Mouse (Mus musculus): ENCODE data around the gene Fam214b. TPM values are rescaled to one million over a fixed set of nuclear protein-coding genes. Genes with fewer than 3 reads are reported as not detected.
"Not testable (repeated sequence)": the region's sequence is repeated elsewhere in the genome, so short reads cannot be mapped to it uniquely, and the experiment has no call there.

Gene Fam214b
- polyA plus RNA-seq, 1 experiment = 79.7 TPM

- Histone ChIP-seq H3K27me3 (replicated peaks) (no peaks in the 10 kb centered on the region), H3K36me3 (replicated peaks; ENCODE audit: low read length) (peaks cover 79% of the 10 kb centered on the region), H3K4me3 (replicated peaks) (no peak overlapping the region), H3K4me1 (peaks cover 25% of the 10 kb centered on the region), H3K9me3 (no peaks in the 10 kb centered on the region)
- TF ChIP-seq GATA1 (IDR thresholded peaks at IDR 0.05; ENCODE audit: borderline replicate concordance, low read length) (no peak), FLI1 (IDR thresholded peaks at IDR 0.05; ENCODE audit: low read length) (no peak)
Measured at GRCm38 (mm10) chr4:43019641-43020465, 26.2 kb downstream of the Fam214b start.

GRCm38 (mm10) chr4:43019176-43019575, 26.8 kb downstream of the Fam214b start:
- Histone ChIP-seq H3K36me3 (replicated peaks; ENCODE audit: low read length) (peaks cover 73% of the 10 kb centered on the region), H3K27me3 (replicated peaks) (no peaks in the 10 kb centered on the region)

GRCm38 (mm10) chr4:43018156-43018555, 27.9 kb downstream of the Fam214b start:
- TF ChIP-seq GATA1 (IDR thresholded peaks at IDR 0.05; ENCODE audit: borderline replicate concordance, low read length) = no peak
- no peak for TF ChIP-seq FLI1 (IDR thresholded peaks at IDR 0.05; ENCODE audit: low read length)
- no peaks in the 10 kb centered on the region for H3K9me3 ChIP-seq
- no peak overlapping the region for H3K4me3 ChIP-seq (replicated peaks)
- H3K27me3 ChIP-seq (replicated peaks) = no peaks in the 10 kb centered on the region
- H3K4me1 ChIP-seq = peaks cover 8% of the 10 kb centered on the region
- peaks cover 63% of the 10 kb centered on the region for H3K36me3 ChIP-seq (replicated peaks; ENCODE audit: low read length)

More at GRCm38 (mm10) chr4:43019176-43019575, 26.8 kb downstream of the Fam214b start:
- Histone ChIP-seq H3K4me1 (peaks cover 18% of the 10 kb centered on the region), H3K4me3 (replicated peaks) (no peak overlapping the region), H3K9me3 (no peaks in the 10 kb centered on the region)
- TF ChIP-seq FLI1 (IDR thresholded peaks at IDR 0.05; ENCODE audit: low read length) = no peak
- no peak for TF ChIP-seq GATA1 (IDR thresholded peaks at IDR 0.05; ENCODE audit: borderline replicate concordance, low read length)

GRCm38 (mm10) chr4:43012091-43012490, 33.9 kb downstream of the Fam214b start:
- Histone ChIP-seq H3K27me3 (replicated peaks) (no peaks in the 10 kb centered on the region), H3K4me3 (replicated peaks) (no peak overlapping the region), H3K9me3 (no peaks in the 10 kb centered on the region), H3K4me1 (peaks cover 14% of the 10 kb centered on the region), H3K36me3 (replicated peaks; ENCODE audit: low read length) (peaks cover 22% of the 10 kb centered on the region)
- no peak for TF ChIP-seq GATA1 (IDR thresholded peaks at IDR 0.05; ENCODE audit: borderline replicate concordance, low read length)
- TF ChIP-seq FLI1 (IDR thresholded peaks at IDR 0.05; ENCODE audit: low read length) = no peak

- Histone ChIP-seq H3K4me1 (peaks cover 18% of the 10 kb centered on the region), H3K27me3 (replicated peaks) (no peaks in the 10 kb centered on the region), H3K4me3 (replicated peaks) (peak within 1 kb of the TSS; percentile 99), H3K36me3 (replicated peaks; ENCODE audit: low read length) (peaks cover 31% of the 10 kb centered on the region), H3K9me3 (no peaks in the 10 kb centered on the region)
- TF ChIP-seq GATA1 (IDR thresholded peaks at IDR 0.05; ENCODE audit: borderline replicate concordance, low read length) = no peak
- no peak for TF ChIP-seq FLI1 (IDR thresholded peaks at IDR 0.05; ENCODE audit: low read length)
Measured at GRCm38 (mm10) chr4:43010161-43011038, 35.6 kb downstream of the Fam214b start, which contains the start of gene Fancg. Fancg (minus strand) TSS chr4:43010506.

GRCm38 (mm10) chr4:43005765-43006164, 40.3 kb downstream of the Fam214b start:
- Histone ChIP-seq H3K27me3 (replicated peaks) (no peaks in the 10 kb centered on the region), H3K4me1 (peaks cover 42% of the 10 kb centered on the region), H3K4me3 (replicated peaks) (no peak overlapping the region), H3K36me3 (replicated peaks; ENCODE audit: low read length) (peaks cover 61% of the 10 kb centered on the region), H3K9me3 (no peaks in the 10 kb centered on the region)
- no peak for TF ChIP-seq FLI1 (IDR thresholded peaks at IDR 0.05; ENCODE audit: low read length)
- no peak for TF ChIP-seq GATA1 (IDR thresholded peaks at IDR 0.05; ENCODE audit: borderline replicate concordance, low read length)

- Histone ChIP-seq H3K9me3 (no peaks in the 10 kb centered on the region), H3K27me3 (replicated peaks) (no peaks in the 10 kb centered on the region), H3K4me3 (replicated peaks) (no peak overlapping the region), H3K36me3 (replicated peaks; ENCODE audit: low read length) (peaks cover 61% of the 10 kb centered on the region), H3K4me1 (peaks cover 44% of the 10 kb centered on the region)
- TF ChIP-seq GATA1 (IDR thresholded peaks at IDR 0.05; ENCODE audit: borderline replicate concordance, low read length) (no peak), FLI1 (IDR thresholded peaks at IDR 0.05; ENCODE audit: low read length) (no peak)
Measured at GRCm38 (mm10) chr4:43004951-43005350, 41.1 kb downstream of the Fam214b start.

- Histone ChIP-seq H3K36me3 (replicated peaks; ENCODE audit: low read length) (peaks cover 55% of the 10 kb centered on the region), H3K9me3 (no peaks in the 10 kb centered on the region), H3K4me3 (replicated peaks) (no peak overlapping the region), H3K4me1 (peaks cover 37% of the 10 kb centered on the region), H3K27me3 (replicated peaks) (no peaks in the 10 kb centered on the region)
- TF ChIP-seq FLI1 (IDR thresholded peaks at IDR 0.05; ENCODE audit: low read length) (no peak), GATA1 (IDR thresholded peaks at IDR 0.05; ENCODE audit: borderline replicate concordance, low read length) (no peak)
Measured at GRCm38 (mm10) chr4:43002756-43003439, 43.1 kb downstream of the Fam214b start.

GRCm38 (mm10) chr4:43001272-43001671, 44.7 kb downstream of the Fam214b start:
- Histone ChIP-seq H3K36me3 (replicated peaks; ENCODE audit: low read length) (peaks cover 50% of the 10 kb centered on the region), H3K27me3 (replicated peaks) (no peaks in the 10 kb centered on the region), H3K4me3 (replicated peaks) (no peak overlapping the region), H3K4me1 (peaks cover 42% of the 10 kb centered on the region), H3K9me3 (no peaks in the 10 kb centered on the region)
- TF ChIP-seq FLI1 (IDR thresholded peaks at IDR 0.05; ENCODE audit: low read length) (no peak), GATA1 (IDR thresholded peaks at IDR 0.05; ENCODE audit: borderline replicate concordance, low read length) (no peak)

- Histone ChIP-seq H3K4me3 (replicated peaks) (peak within 1 kb of the TSS; percentile 95), H3K4me1 (peaks cover 39% of the 10 kb centered on the region), H3K36me3 (replicated peaks; ENCODE audit: low read length) (peaks cover 52% of the 10 kb centered on the region)
- H3K9me3 ChIP-seq; H3K27me3 ChIP-seq (replicated peaks): not testable (repeated sequence)
Measured at GRCm38 (mm10) chr4:43000141-43000986, 45.7 kb downstream of the Fam214b start, which contains the start of gene Vcp. Vcp (minus strand) TSS chr4:43000507.

All from megakaryocyte, embryonic 14.5 days (primary cell).